Mouse (Mus musculus): Measurements from ENCODE around the gene Defb23. TPM values are rescaled to one million over a fixed set of nuclear protein-coding genes. Genes with fewer than 3 reads are reported as not detected.
A peak's percentile ranks its signal among the peaks of the same experiment; 100 is the strongest.

Gene Defb23
- total and polyA plus RNA-seq, 2 experiments from 2014 or later = not detected

- peaks cover 13% of the 10 kb centered on the region for H3K4me1 ChIP-seq (ENCODE audit: insufficient read depth, low read length)
- no peak overlapping the region for H3K9ac ChIP-seq (replicated peaks; ENCODE audit: low read length)
- H3K4me3 ChIP-seq (ENCODE audit: low read length) = peak overlapping the region; percentile 91; the same call in 1 of the 2 replicates
- no peak for TF ChIP-seq CTCF (IDR thresholded peaks at IDR 0.05; ENCODE audit: low read depth)
- 95% methylated on average over 3 of the region's 3 CpGs for WGBS
- DNase-seq (ENCODE audit: low spot score) (no peak), ATAC-seq (no peak)
- H3K27ac ChIP-seq = peak overlapping the region; percentile 98; the same call in 1 of the 2 replicates
- H3K27me3 ChIP-seq (ENCODE audit: insufficient read depth, low read length) = no peaks in the 10 kb centered on the region
- peak overlapping the region; percentile 73 for H3K4me2 ChIP-seq (ENCODE audit: low read depth, low read length)
- no peaks in the 10 kb centered on the region for H3K36me3 ChIP-seq (ENCODE audit: insufficient read depth, low read length)
- H3K9me3 ChIP-seq (ENCODE audit: low read length) = no peaks in the 10 kb centered on the region
These were observed 48.6 kb downstream of the Defb23 start for GRCm38 (mm10) chr2:152415786-152416185.

GRCm38 (mm10) chr2:152415287-152415686 lies 49.1 kb downstream of the Defb23 start, which contains the start of gene 6820408C15Rik:
Gene 6820408C15Rik (plus strand): TSS chr2:152415587.
- H3K4me1 ChIP-seq (ENCODE audit: insufficient read depth, low read length) = peaks cover 17% of the 10 kb centered on the region
- no peaks in the 10 kb centered on the region for H3K9me3 ChIP-seq (ENCODE audit: low read length)
- H3K36me3 ChIP-seq (ENCODE audit: insufficient read depth, low read length) = no peaks in the 10 kb centered on the region
- ATAC-seq (no peak), DNase-seq (ENCODE audit: low spot score) (no peak)
- no peaks in the 10 kb centered on the region for H3K27me3 ChIP-seq (ENCODE audit: insufficient read depth, low read length)
- WGBS = 24% methylated on average over 4 of the region's 4 CpGs
- H3K4me2 ChIP-seq (ENCODE audit: low read depth, low read length) = peak within 1 kb of the TSS; percentile 73
- H3K4me3 ChIP-seq (ENCODE audit: low read length) = peak within 1 kb of the TSS; percentile 91
- peak within 1 kb of the TSS; percentile 97 for H3K9ac ChIP-seq (replicated peaks; ENCODE audit: low read length)
- H3K27ac ChIP-seq = peak within 1 kb of the TSS; percentile 98
- TF ChIP-seq CTCF (IDR thresholded peaks at IDR 0.05; ENCODE audit: low read depth) = no peak

GRCm38 (mm10) chr2:152414591-152415165 lies 49.7 kb downstream of the Defb23 start, which contains the start of gene Zcchc3:
Gene Zcchc3 (minus strand): TSS chr2:152415027.
- no peak for TF ChIP-seq CTCF (IDR thresholded peaks at IDR 0.05; ENCODE audit: low read depth)
- WGBS = under 1% methylated on average over 65 of the region's 65 CpGs
- Histone ChIP-seq H3K27me3 (ENCODE audit: insufficient read depth, low read length) (no peaks in the 10 kb centered on the region), H3K36me3 (ENCODE audit: insufficient read depth, low read length) (no peaks in the 10 kb centered on the region), H3K9me3 (ENCODE audit: low read length) (no peaks in the 10 kb centered on the region), H3K4me1 (ENCODE audit: insufficient read depth, low read length) (peaks cover 17% of the 10 kb centered on the region), H3K9ac (replicated peaks; ENCODE audit: low read length) (peak within 1 kb of the TSS; percentile 97), H3K4me2 (ENCODE audit: low read depth, low read length) (peak within 1 kb of the TSS; percentile 73), H3K27ac (peak within 1 kb of the TSS; percentile 98), H3K4me3 (ENCODE audit: low read length) (peak within 1 kb of the TSS; percentile 91)
- DNase-seq (ENCODE audit: low spot score) (peak; percentile 94), ATAC-seq (peak; percentile 87)

GRCm38 (mm10) chr2:152413765-152414584 lies 50.4 kb downstream of the Defb23 start:
- DNase-seq (ENCODE audit: low spot score) = peak; percentile 56
- WGBS = 1% methylated on average over 85 of the region's 86 CpGs
- ATAC-seq = peak; percentile 25

GRCm38 (mm10) chr2:152413158-152413764 lies 51.2 kb downstream of the Defb23 start:
- H3K27me3 ChIP-seq (ENCODE audit: insufficient read depth, low read length) = no peaks in the 10 kb centered on the region
- H3K4me1 ChIP-seq (ENCODE audit: insufficient read depth, low read length) = peaks cover 17% of the 10 kb centered on the region
- no peak for TF ChIP-seq CTCF (IDR thresholded peaks at IDR 0.05; ENCODE audit: low read depth)
- no peak for DNase-seq (ENCODE audit: low spot score)
- no peaks in the 10 kb centered on the region for H3K36me3 ChIP-seq (ENCODE audit: insufficient read depth, low read length)
- no peak for ATAC-seq
- H3K4me3 ChIP-seq (ENCODE audit: low read length) = peak overlapping the region; percentile 91
- H3K4me2 ChIP-seq (ENCODE audit: low read depth, low read length) = peak overlapping the region; percentile 73
- H3K9me3 ChIP-seq (ENCODE audit: low read length) = no peaks in the 10 kb centered on the region
- 3% methylated on average over 21 of the region's 21 CpGs for WGBS
- peak overlapping the region; percentile 98 for H3K27ac ChIP-seq
- H3K9ac ChIP-seq (replicated peaks; ENCODE audit: low read length) = peak overlapping the region; percentile 97

More at GRCm38 (mm10) chr2:152413765-152414584, 50.4 kb downstream of the Defb23 start:
- peak overlapping the region; percentile 98 for H3K27ac ChIP-seq
- no peak for TF ChIP-seq CTCF (IDR thresholded peaks at IDR 0.05; ENCODE audit: low read depth)
- H3K4me1 ChIP-seq (ENCODE audit: insufficient read depth, low read length) = peaks cover 17% of the 10 kb centered on the region
- no peaks in the 10 kb centered on the region for H3K9me3 ChIP-seq (ENCODE audit: low read length)
- H3K9ac ChIP-seq (replicated peaks; ENCODE audit: low read length) = peak overlapping the region; percentile 97
- no peaks in the 10 kb centered on the region for H3K27me3 ChIP-seq (ENCODE audit: insufficient read depth, low read length)
- H3K4me3 ChIP-seq (ENCODE audit: low read length) = peak overlapping the region; percentile 91
- H3K36me3 ChIP-seq (ENCODE audit: insufficient read depth, low read length) = no peaks in the 10 kb centered on the region
- peak overlapping the region; percentile 73 for H3K4me2 ChIP-seq (ENCODE audit: low read depth, low read length)

- no peak for ATAC-seq
These were observed 51.8 kb downstream of the Defb23 start for GRCm38 (mm10) chr2:152412526-152413157.

More at GRCm38 (mm10) chr2:152412526-152413157, 51.8 kb downstream of the Defb23 start:
- H3K27ac ChIP-seq = peak overlapping the region; percentile 98
- peaks cover 17% of the 10 kb centered on the region for H3K4me1 ChIP-seq (ENCODE audit: insufficient read depth, low read length)
- H3K27me3 ChIP-seq (ENCODE audit: insufficient read depth, low read length) = no peaks in the 10 kb centered on the region
- H3K4me3 ChIP-seq (ENCODE audit: low read length) = peak overlapping the region; percentile 91
- peak overlapping the region; percentile 97; the same call in 1 of the 2 replicates for H3K9ac ChIP-seq (replicated peaks; ENCODE audit: low read length)
- WGBS = 5% methylated on average over 15 of the region's 15 CpGs
- peak; percentile 60 for DNase-seq (ENCODE audit: low spot score)
- no peaks in the 10 kb centered on the region for H3K36me3 ChIP-seq (ENCODE audit: insufficient read depth, low read length)
- no peak for TF ChIP-seq CTCF (IDR thresholded peaks at IDR 0.05; ENCODE audit: low read depth)
- peak overlapping the region; percentile 73 for H3K4me2 ChIP-seq (ENCODE audit: low read depth, low read length)
- H3K9me3 ChIP-seq (ENCODE audit: low read length) = no peaks in the 10 kb centered on the region

All from hindbrain, postnatal 0 days (tissue).